15 mouse cellular contexts compared by ENCODE assay signal in genomic region chr2:99934209-99934608, GRCm38 (mm10).
"Had no signal": no experiment of that assay in that cellular context is flagged by ENCODE, and none has a peak within 500 bp of the region (broad histone marks: within the 10 kb centered on the region; RNA-seq: fewer than 3 reads in every experiment).

No protein-coding gene starts in this region.

- H3K27me3 ChIP-seq: limb, embryonic 15.5 days; liver, embryonic 12.5 days; midbrain, embryonic 15.5 days; neural tube, embryonic 13.5 days had no signal

- H3K4me3 ChIP-seq: limb, embryonic 15.5 days; liver, embryonic 12.5 days; midbrain, embryonic 10.5 days; midbrain, embryonic 15.5 days; neural tube, embryonic 13.5 days had no signal

- H3K4me2 ChIP-seq: limb, embryonic 15.5 days; liver, embryonic 12.5 days; lung, embryonic 14.5 days; midbrain, embryonic 15.5 days; neural tube, embryonic 13.5 days had no signal

- H3K9ac ChIP-seq: limb, embryonic 15.5 days; liver, embryonic 12.5 days; lung, embryonic 14.5 days; midbrain, embryonic 15.5 days; neural tube, embryonic 13.5 days had no signal

- H3K4me1 ChIP-seq: limb, embryonic 15.5 days; liver, embryonic 12.5 days; midbrain, embryonic 10.5 days; midbrain, embryonic 15.5 days; neural tube, embryonic 13.5 days had no signal

- DNase-seq: kidney, adult 8-10 months; kidney, postnatal 36 days; layer of hippocampus, adult 9-11 months; layer of hippocampus, postnatal 36 days; lung, embryonic 14.5 days; lung, postnatal 10 days; lung, postnatal 4 days; thymus, postnatal 14 days had no signal

- H3K36me3 ChIP-seq: limb, embryonic 15.5 days; liver, embryonic 12.5 days; midbrain, embryonic 10.5 days; midbrain, embryonic 15.5 days; neural tube, embryonic 13.5 days had no signal

- H3K9me3 ChIP-seq: limb, embryonic 15.5 days; liver, embryonic 12.5 days; midbrain, embryonic 10.5 days; midbrain, embryonic 15.5 days; neural tube, embryonic 13.5 days had no signal

- H3K27ac ChIP-seq: kidney, postnatal 0 days; limb, embryonic 15.5 days; liver, embryonic 12.5 days; midbrain, embryonic 10.5 days; midbrain, embryonic 15.5 days; neural tube, embryonic 13.5 days; stomach, postnatal 0 days had no signal

- ATAC-seq: liver, embryonic 12.5 days; midbrain, embryonic 15.5 days had no signal
